Mouse (Mus musculus) hindbrain, embryonic 15.5 days (tissue): Measurements from ENCODE around the gene Ankrd42. TPM values are rescaled to one million over a fixed set of nuclear protein-coding genes. Genes with fewer than 3 reads are reported as not detected.

ENCODE experiments used
- ATAC-seq: fragments of 200-750 bp; cut with Nextera tagmentation; 2 replicates; pipeline ENCODE4 v1.8.0; 2017; ENCODE audit warnings: low read depth, moderate number of reproducible peaks, moderate TSS enrichment; ENCODE audit not compliant: low FRiP score
- H3K27ac ChIP-seq: fragments of 300-500 bp; sonication (generic); replicated peaks from 2 replicates; pipeline ENCODE4 v1.5.1; 2015; ENCODE audit warnings: mild to moderate bottlenecking, inconsistent platforms
- H3K27me3 ChIP-seq: fragments of 300-500 bp; sonication (generic); 2 replicates; pipeline ENCODE4 v1.6.1; 2015; ENCODE audit warnings: control low read depth, inconsistent platforms
- H3K36me3 ChIP-seq: fragments of 300-500 bp; sonication (generic); 2 replicates; pipeline ENCODE4 v1.6.1; 2015; ENCODE audit warnings: control low read depth, inconsistent platforms
- H3K4me1 ChIP-seq: fragments of 300-500 bp; sonication (generic); replicated peaks from 2 replicates; pipeline ENCODE4 v1.6.1; 2015; ENCODE audit warnings: control low read depth, inconsistent platforms
- H3K4me2 ChIP-seq: fragments of 300-500 bp; sonication (generic); 2 replicates; pipeline ENCODE4 v1.6.1; 2015; ENCODE audit warnings: moderate library complexity, mild to moderate bottlenecking, inconsistent platforms
- H3K4me3 ChIP-seq: fragments of 300-500 bp; sonication (generic); 2 replicates; pipeline ENCODE4 v1.5.1; 2015; ENCODE audit warnings: mild to moderate bottlenecking, inconsistent platforms
- H3K9ac ChIP-seq: fragments of 300-500 bp; sonication (generic); 2 replicates; pipeline ENCODE4 v1.6.1; 2015; ENCODE audit warnings: inconsistent platforms
- H3K9me3 ChIP-seq: fragments of 300-500 bp; sonication (generic); 2 replicates; pipeline ENCODE4 v1.6.1; 2016; ENCODE audit warnings: control low read depth, inconsistent platforms
- WGBS: fragments of 180-500 bp; shearing (Covaris S2); methylation state at CpG from one replicate; pipeline ENCODE4 v1.1.7; 2015; 5-methylcytosine and 5-hydroxymethylcytosine counted together
- polyA plus RNA-seq: library from polyadenylated mRNA; unstranded; fragments of >200 nt; fragmentation: Nextera tagmentation; extraction: Ambion mirVana; gene quantifications from 2 replicates; pipeline ENCODE4 v1.2.1, GENCODE M21; 2015

Ankrd42 gene
- polyA plus RNA-seq, 1 experiment from 2014 or later: 22.9 TPM

DNA sequence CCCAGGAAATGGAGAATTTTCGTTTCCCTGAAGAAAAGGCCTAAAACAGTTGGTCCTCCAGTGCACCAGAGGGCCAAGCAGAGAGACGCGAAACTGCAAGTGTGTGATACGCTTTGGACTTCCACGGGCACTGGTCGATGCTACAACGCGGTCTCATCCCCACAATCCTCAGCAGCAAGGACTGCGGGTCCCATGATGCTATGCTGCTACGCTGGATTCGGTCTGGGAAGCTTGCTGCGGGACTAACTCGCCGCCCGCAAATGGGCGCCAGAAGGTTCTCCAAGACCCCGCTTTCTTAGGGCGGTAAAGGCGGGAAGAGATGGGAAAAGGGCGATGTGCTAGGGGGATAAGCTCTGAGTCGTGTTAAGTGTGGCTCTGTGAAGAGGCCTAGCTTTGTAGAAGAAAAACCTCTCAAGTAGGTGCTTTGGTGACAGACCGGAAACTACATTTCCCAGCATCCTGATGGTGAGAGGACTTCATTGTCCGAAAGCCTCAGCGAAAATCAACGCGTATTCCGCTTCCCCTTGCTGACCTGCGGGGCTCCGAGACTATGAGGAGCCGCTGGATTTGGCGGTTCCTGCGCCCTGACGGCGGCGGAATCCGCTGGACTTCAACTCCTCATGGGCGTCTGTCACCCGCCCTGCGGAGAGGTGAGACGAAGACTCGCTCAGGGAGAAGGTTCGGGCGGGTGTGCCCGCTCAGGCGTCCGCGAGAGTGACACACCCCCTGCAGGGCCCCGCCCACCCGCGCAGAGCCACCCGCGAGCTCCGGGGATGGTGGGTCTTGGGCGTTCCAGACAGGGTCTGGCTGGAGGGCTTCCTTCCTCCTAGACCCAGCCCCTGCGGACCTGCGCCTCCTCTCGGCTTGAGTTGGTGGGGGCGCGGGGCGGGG lies 75.7 kb downstream of the Ankrd42 start, which contains the start of gene Ccdc90b:
Ccdc90b (plus strand) TSS at position 164 of the 891 bp plus-strand sequence.
- Histone ChIP-seq H3K36me3 (peaks cover 9% of the 10 kb centered on the region; the same call in 1 of the 2 replicates), H3K9me3 (no peaks in the 10 kb centered on the region), H3K4me2 (peak within 1 kb of the TSS; percentile 61), H3K4me3 (peak within 1 kb of the TSS; percentile 88), H3K4me1 (peaks cover 12% of the 10 kb centered on the region), H3K27ac (peak within 1 kb of the TSS; percentile 97), H3K27me3 (no peaks in the 10 kb centered on the region), H3K9ac (peak within 1 kb of the TSS; percentile 87)
- under 1% methylated on average over 59 of the region's 60 CpGs for WGBS
- peak; percentile 99 for ATAC-seq

DNA sequence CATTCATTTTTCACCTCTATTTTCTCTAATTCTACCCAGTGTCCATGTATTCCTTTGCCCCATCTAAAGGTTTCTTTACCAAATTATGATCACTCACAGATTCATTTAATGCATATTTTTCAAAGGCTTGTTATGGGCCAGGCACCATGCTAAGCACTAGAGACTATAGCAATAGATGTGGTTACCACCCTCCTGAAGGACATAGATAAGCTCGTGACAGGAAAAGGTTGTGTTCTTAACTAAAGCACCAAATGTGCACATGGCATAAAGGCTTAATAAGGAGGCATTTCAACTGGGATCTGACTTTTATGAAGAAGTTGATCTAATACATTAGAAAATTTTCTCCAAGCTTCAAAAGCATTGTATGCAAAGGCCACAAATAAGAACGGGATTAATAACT lies 78.2 kb downstream of the Ankrd42 start:
- no peak overlapping the region for H3K4me2 ChIP-seq
- no peak for ATAC-seq
- WGBS: 95% methylated on average over 2 of the region's 2 CpGs
- no peaks in the 10 kb centered on the region for H3K9me3 ChIP-seq
- peaks cover 12% of the 10 kb centered on the region for H3K4me1 ChIP-seq
- no peak overlapping the region for H3K9ac ChIP-seq
- no peak overlapping the region for H3K27ac ChIP-seq
- no peaks in the 10 kb centered on the region for H3K27me3 ChIP-seq
- H3K4me3 ChIP-seq: no peak overlapping the region
- H3K36me3 ChIP-seq: no peaks in the 10 kb centered on the region

DNA sequence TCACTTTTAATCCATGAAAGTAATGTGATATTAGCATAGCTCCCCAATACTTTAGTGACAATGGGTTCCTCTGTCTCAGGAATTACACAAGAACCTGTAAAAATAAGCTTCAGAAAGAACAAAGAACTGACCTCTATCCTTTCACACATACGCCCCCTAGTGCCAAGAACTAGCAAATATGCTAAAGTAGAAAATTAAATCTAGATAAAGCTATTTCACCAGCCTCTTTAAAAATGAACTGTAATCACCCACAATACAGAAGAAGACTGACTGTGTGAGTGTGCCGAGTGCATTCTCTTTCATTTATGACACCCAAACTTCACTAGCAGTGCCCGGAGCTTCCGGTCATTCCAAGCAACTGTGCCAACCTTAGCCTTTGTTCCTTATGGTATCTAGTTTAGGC lies 86.0 kb downstream of the Ankrd42 start:
- no peak overlapping the region for H3K4me2 ChIP-seq
- no peaks in the 10 kb centered on the region for H3K4me1 ChIP-seq
- H3K9me3 ChIP-seq: 0 out of 2 replicates have a peak, but pooled peaks cover 3% of the 10 kb centered on the region
- H3K27ac ChIP-seq: no peak overlapping the region
- H3K9ac ChIP-seq: no peak overlapping the region
- no peak overlapping the region for H3K4me3 ChIP-seq
- whole genome bisulfite sequencing: 56% methylated on average over 4 of the region's 4 CpGs
- H3K27me3 ChIP-seq: no peaks in the 10 kb centered on the region
- H3K36me3 ChIP-seq: no peaks in the 10 kb centered on the region
- peak; percentile 68; the same call in 1 of the 2 replicates for ATAC-seq

DNA sequence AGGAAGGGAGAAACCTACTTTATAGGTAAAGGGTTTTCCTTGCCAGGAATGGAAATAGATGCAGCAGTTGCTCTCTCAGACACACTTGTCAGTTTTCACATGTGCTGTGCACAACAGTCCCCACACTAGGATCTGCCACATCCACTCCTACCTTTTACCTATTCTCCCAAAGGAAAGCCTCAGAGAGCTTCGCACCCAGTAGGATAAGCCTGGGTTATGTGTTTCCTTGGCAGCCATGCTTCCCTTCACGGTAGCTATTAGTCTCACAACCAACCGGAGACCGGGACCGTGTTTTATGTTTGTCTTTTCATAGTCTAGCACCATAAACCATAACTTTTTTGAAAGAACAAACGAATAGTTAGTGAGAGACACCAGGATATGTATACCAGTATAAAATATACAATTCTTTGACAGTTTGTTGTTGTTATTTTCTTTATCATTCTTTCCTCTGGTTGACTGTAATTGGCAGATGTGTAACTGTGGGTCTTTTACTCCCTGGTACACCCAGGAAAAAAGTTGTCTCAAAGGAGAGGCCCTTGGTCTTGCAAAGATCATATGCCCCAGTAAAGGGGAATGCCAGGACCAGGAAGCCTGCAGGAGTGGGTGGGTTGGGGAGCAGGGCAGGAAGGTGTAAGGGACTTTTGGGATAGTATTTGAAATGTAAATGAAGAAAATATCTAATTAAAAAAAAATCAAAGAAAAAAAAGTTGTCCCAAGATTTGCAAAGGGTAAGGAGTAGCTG lies 86.5 kb downstream of the Ankrd42 start:
- Histone ChIP-seq H3K27ac (no peak overlapping the region), H3K4me2 (no peak overlapping the region), H3K36me3 (no peaks in the 10 kb centered on the region), H3K4me3 (no peak overlapping the region), H3K9me3 (0 out of 2 replicates have a peak, but pooled peaks cover 3% of the 10 kb centered on the region), H3K4me1 (no peaks in the 10 kb centered on the region), H3K9ac (no peak overlapping the region), H3K27me3 (no peaks in the 10 kb centered on the region)
- 0 out of 2 replicates have a peak, but pooled peaks have one; percentile 34 for ATAC-seq
- 84% methylated on average over 6 of the region's 6 CpGs for WGBS

DNA sequence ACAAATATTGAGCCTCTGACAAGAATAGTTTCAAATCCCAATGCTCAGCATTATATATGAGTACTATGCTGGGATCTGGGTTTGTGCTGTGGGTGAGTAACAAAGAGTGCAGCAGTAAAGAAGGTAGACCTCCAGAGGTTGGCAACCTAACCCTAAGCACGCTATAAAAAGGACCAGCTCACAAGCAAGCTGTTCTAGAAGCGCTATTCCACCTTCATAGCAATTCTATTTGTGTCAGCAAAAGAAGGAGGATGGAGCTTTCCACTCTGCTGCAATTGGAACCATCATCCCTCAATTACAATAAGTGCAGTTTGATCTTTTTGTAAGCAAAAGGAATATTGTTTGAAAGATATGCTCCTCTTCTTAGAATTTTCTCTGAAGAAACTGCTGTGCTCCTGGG lies 90.2 kb downstream of the Ankrd42 start:
- H3K36me3 ChIP-seq: no peaks in the 10 kb centered on the region
- H3K27me3 ChIP-seq: no peaks in the 10 kb centered on the region
- H3K9ac ChIP-seq: no peak overlapping the region
- H3K27ac ChIP-seq: no peak overlapping the region
- H3K4me2 ChIP-seq: no peak overlapping the region
- no peak for ATAC-seq
- no peak overlapping the region for H3K4me3 ChIP-seq
- 79% methylated on average over 2 of the region's 2 CpGs for WGBS
- H3K9me3 ChIP-seq: 0 out of 2 replicates have a peak, but pooled peaks cover 3% of the 10 kb centered on the region
- no peaks in the 10 kb centered on the region for H3K4me1 ChIP-seq

DNA sequence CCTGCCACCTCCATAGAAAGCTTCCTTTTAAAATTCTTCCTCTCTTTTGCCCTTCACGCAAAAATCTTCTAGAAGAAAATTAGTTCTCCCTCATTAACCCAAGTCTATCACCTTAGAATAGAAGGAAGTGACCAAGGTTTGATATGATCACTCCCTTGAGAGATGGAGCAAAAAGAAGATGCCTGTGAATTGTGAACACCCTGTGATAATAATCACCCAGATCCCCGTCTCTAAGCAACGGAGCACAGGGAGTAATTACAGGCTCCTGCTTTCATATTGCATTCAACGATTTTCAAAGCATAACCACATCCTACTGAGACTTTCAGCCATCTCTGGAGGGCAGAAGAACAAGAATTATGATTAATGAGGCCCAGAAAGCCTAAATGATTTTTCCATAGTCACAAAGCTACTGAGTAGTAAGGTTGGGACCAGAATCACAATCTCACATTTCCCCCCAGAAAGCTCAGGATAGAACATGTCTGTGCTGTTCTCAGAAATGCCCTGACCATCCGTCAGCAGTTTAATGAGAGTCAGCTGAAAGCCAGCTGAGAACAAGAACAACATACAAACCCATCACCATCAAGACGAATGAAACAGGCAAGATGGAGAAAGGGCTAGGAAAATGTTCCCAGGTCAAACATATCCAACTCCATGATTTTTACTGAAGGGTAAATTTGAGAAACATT lies 104.4 kb downstream of the Ankrd42 start:
- Histone ChIP-seq H3K27ac (peak overlapping the region; percentile 73), H3K4me1 (peaks cover 13% of the 10 kb centered on the region), H3K27me3 (no peaks in the 10 kb centered on the region), H3K9ac (no peak overlapping the region), H3K4me2 (no peak overlapping the region), H3K9me3 (no peaks in the 10 kb centered on the region), H3K36me3 (no peaks in the 10 kb centered on the region), H3K4me3 (no peak overlapping the region)
- ATAC-seq: peak; percentile 80
- 19% methylated on average over 6 of the region's 6 CpGs for WGBS

Other genes starting within 250 kb of the Ankrd42 start
- gene Ccdc90b, start 76.0 kb downstream of the Ankrd42 start, polyA plus RNA-seq: 58.3 and 61.1 TPM in 2 replicates
- gene Pcf11, start 32.8 kb upstream of the Ankrd42 start, polyA plus RNA-seq: 18.6 and 18.8 TPM in 2 replicates
- gene Rab30, start 104.5 kb upstream of the Ankrd42 start, polyA plus RNA-seq: 18.6 and 21.1 TPM in 2 replicates
- 4.6 and 5.8 TPM in 2 replicates for gene Ddias, start 237.1 kb upstream of the Ankrd42 start, polyA plus RNA-seq
- gene Prcp, start 237.3 kb upstream of the Ankrd42 start, polyA plus RNA-seq: 21.5 and 21.7 TPM in 2 replicates